Mouse (Mus musculus): Measurements from ENCODE around the gene Slc30a5.

- TF ChIP-seq CTCF (IDR thresholded peaks at IDR 0.05; ENCODE audit: low read depth) (no peak), EP300 (IDR thresholded peaks at IDR 0.05; ENCODE audit: low read depth) (no peak)
Measured at GRCm38 (mm10) chr13:100787316-100788010, 45.8 kb downstream of the Slc30a5 start.
